Mouse (Mus musculus) liver, embryonic 14 days (tissue): ENCODE results near the gene Cyp2a12. TPM values are rescaled to one million over a fixed set of nuclear protein-coding genes. Genes with fewer than 3 reads are reported as not detected.

Experiments
- polyA plus RNA-seq: library from polyadenylated mRNA; depleted of rRNA; stranded (reverse); fragments of >200 nt; gene quantifications from 2 replicates; pipeline ENCODE4 v1.2.3, GENCODE M21; 2012; rRNA removed

Cyp2a12 gene
- 1.6 and 2.0 TPM in 2 replicates for polyA plus RNA-seq

GRCm38 (mm10) chr7:27028789-27029188 is at the start of gene Cyp2a12:
Gene Cyp2a12 (plus strand): TSS chr7:27029081.

Other genes starting within 250 kb of the Cyp2a12 start
- gene Cyp2g1, start 220.2 kb upstream of the Cyp2a12 start, polyA plus RNA-seq, result not detected in 2 replicates
- gene Cyp2a5, start 193.8 kb upstream of the Cyp2a12 start, polyA plus RNA-seq, result 0.18 and 0.24 TPM in 2 replicates
- gene Cyp2a22, start 89.7 kb upstream of the Cyp2a12 start, polyA plus RNA-seq, result 0.40 and 0.50 TPM in 2 replicates
- gene Cyp2f2, start 90.8 kb downstream of the Cyp2a12 start, polyA plus RNA-seq, result 0.06 and 0.10 TPM in 2 replicates
- not detected in 2 replicates for gene Cyp2t4, start 124.6 kb downstream of the Cyp2a12 start, polyA plus RNA-seq
- 20.7 and 22.5 TPM in 2 replicates for gene Egln2, start 137.7 kb downstream of the Cyp2a12 start, polyA plus RNA-seq
- gene Rab4b, start 149.8 kb downstream of the Cyp2a12 start, polyA plus RNA-seq, result 14.7 and 15.5 TPM in 2 replicates
- 0.08 TPM in 1 of 2 replicates, not detected in the other for gene Gm21983, start 152.0 kb downstream of the Cyp2a12 start, polyA plus RNA-seq
- gene Mia, start 152.1 kb downstream of the Cyp2a12 start, polyA plus RNA-seq, result 0.12 and 0.54 TPM in 2 replicates
- gene BC024978, start 166.7 kb downstream of the Cyp2a12 start, polyA plus RNA-seq, result 1.6 and 2.1 TPM in 2 replicates
- 95.8 and 103 TPM in 2 replicates for gene Snrpa, start 167.2 kb downstream of the Cyp2a12 start, polyA plus RNA-seq
- gene Itpkc, start 199.6 kb downstream of the Cyp2a12 start, polyA plus RNA-seq, result 1.8 and 2.1 TPM in 2 replicates
- 8.3 and 9.1 TPM in 2 replicates for gene Coq8b, start 203.9 kb downstream of the Cyp2a12 start, polyA plus RNA-seq
- gene Numbl, start 229.4 kb downstream of the Cyp2a12 start, polyA plus RNA-seq, result 1.4 and 2.1 TPM in 2 replicates